Mouse (Mus musculus) stomach, embryonic 16.5 days (tissue): ENCODE results near the gene Cdk1. TPM values are rescaled to one million over a fixed set of nuclear protein-coding genes. Genes with fewer than 3 reads are reported as not detected.

Experiments used
- polyA plus RNA-seq: library from polyadenylated mRNA; unstranded; fragments of >200 nt; fragmentation: Nextera tagmentation; extraction: Ambion mirVana; gene quantifications from 2 replicates; pipeline ENCODE4 v1.2.1, GENCODE M21; 2015

Cdk1 gene
- polyA plus RNA-seq, 1 experiment from 2014 or later, result 323 TPM

Other genes with a start within 250 kb of the Cdk1 start
- gene Rhobtb1, start 201.5 kb downstream of the Cdk1 start, polyA plus RNA-seq, result 28.1 and 33.2 TPM in 2 replicates
- gene A930033H14Rik, start 139.8 kb downstream of the Cdk1 start, polyA plus RNA-seq, result 1.8 and 2.0 TPM in 2 replicates
- gene Ank3, start 45.8 kb upstream of the Cdk1 start, polyA plus RNA-seq, result 37.7 TPM in 2 replicates